Mouse (Mus musculus): ENCODE measurements around the gene Appl1. TPM values are rescaled to one million over a fixed set of nuclear protein-coding genes. Genes with fewer than 3 reads are reported as not detected.

Appl1 gene
- polyA plus RNA-seq, 1 experiment from 2014 or later, result 39.0 TPM

DNA sequence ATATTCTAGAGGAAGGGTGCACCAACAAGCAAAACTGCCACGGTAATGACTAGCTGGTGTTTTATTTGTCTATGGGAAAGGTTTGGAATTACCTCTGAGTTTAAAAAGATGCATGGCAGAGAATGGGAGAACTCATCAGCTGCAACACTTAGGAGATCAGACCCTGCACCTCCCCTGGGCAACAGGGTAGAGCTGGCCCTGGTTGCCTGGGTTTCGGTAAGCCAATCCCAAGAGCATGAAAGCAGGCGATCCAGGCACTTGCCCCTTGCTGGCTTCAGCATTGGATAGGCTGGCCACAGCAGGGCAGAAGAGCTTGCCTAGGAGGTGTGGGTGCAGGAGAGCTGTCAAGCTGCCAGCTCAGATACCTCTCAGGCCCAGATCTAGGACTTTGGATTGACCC lies 8.8 kb upstream of the Appl1 start:
- H3K4me2 ChIP-seq (ENCODE audit: low read length), result no peak overlapping the region
- no peaks in the 10 kb centered on the region for H3K27me3 ChIP-seq (ENCODE audit: control insufficient read depth, insufficient read depth, low read length)
- 91% methylated on average over 3 of the region's 3 CpGs for WGBS
- H3K27ac ChIP-seq (replicated peaks in 1 of 2; ENCODE audit: control insufficient read depth in 1 of 2, insufficient read depth in 1 of 2, low read depth in 2 of 2, low read length in 2 of 2), result no peak overlapping the region
- peaks cover 6% of the 10 kb centered on the region for H3K9me3 ChIP-seq (ENCODE audit: control insufficient read depth, low read length)
- H3K4me3 ChIP-seq (ENCODE audit: control insufficient read depth in 1 of 2, insufficient read depth in 1 of 2, low read depth in 1 of 2, low read length in 2 of 2), result no peak overlapping the region
- H3K36me3 ChIP-seq (ENCODE audit: control insufficient read depth, insufficient read depth, low read length), result no peaks in the 10 kb centered on the region
- no peak for ATAC-seq (ENCODE audit: insufficient number of reproducible peaks, insufficient read depth, low FRiP score, low read depth)
- no peak overlapping the region for H3K9ac ChIP-seq (ENCODE audit: low read length)
- H3K4me1 ChIP-seq (ENCODE audit: control insufficient read depth in 2 of 2, insufficient read depth in 2 of 2, low read length in 2 of 2), result peaks cover 4 to 10% of the 10 kb centered on the region in 2 experiments; a peak in 2 of 4 replicates

DNA sequence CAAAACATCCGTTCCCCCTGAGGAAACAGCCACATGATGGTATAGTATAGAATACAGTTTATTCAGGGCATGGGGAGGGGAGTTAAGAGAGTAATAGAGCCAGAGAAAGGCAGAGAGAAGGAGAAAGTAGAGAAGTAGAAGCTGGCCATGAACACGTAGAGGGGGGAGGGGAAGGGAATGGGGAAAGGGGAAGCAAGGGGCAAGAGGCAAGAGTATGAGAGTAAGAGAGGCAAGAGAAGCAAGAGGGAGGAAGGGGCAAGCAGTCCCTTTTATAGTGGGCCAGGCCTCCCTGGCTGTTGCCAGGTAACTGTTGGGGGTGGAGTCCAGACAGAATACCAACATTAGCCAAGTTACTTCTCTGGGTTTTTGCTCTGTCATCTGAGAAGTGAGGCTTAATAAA lies 6.5 kb upstream of the Appl1 start:
- Histone ChIP-seq H3K27ac (replicated peaks in 1 of 2; ENCODE audit: control insufficient read depth in 1 of 2, insufficient read depth in 1 of 2, low read depth in 2 of 2, low read length in 2 of 2) (no peak overlapping the region), H3K9ac (ENCODE audit: low read length) (no peak overlapping the region), H3K4me3 (ENCODE audit: control insufficient read depth in 1 of 2, insufficient read depth in 1 of 2, low read depth in 1 of 2, low read length in 2 of 2) (no peak overlapping the region), H3K27me3 (ENCODE audit: control insufficient read depth, insufficient read depth, low read length) (no peaks in the 10 kb centered on the region), H3K36me3 (ENCODE audit: control insufficient read depth, insufficient read depth, low read length) (no peaks in the 10 kb centered on the region), H3K9me3 (ENCODE audit: control insufficient read depth, low read length) (peaks cover 6% of the 10 kb centered on the region), H3K4me1 (ENCODE audit: control insufficient read depth in 2 of 2, insufficient read depth in 2 of 2, low read length in 2 of 2) (peaks cover 4 to 10% of the 10 kb centered on the region in 2 experiments; a peak in 2 of 4 replicates), H3K4me2 (ENCODE audit: low read length) (no peak overlapping the region)
- no peak for ATAC-seq (ENCODE audit: insufficient number of reproducible peaks, insufficient read depth, low FRiP score, low read depth)
- 53% methylated on average over 2 of the region's 2 CpGs for WGBS

DNA sequence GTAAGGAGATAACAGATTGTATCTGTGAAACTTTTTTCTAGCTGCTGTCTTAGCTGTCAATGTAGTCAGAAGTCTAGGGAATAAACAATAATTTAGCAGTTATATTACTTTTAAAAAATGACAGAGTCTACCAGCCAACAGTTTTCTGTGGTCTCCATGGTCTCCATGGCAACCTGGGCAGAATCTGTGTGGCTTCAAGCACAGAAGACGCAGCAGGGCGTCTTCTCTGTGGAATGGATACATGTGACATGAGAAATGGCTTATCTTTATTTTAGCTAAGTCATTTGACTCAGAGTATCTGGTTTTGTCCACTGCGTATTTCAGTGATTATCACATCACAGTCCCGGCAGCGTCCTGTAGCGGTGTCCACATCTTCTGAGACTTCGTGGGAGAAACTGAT lies 5.2 kb upstream of the Appl1 start:
- Histone ChIP-seq H3K4me3 (ENCODE audit: control insufficient read depth in 1 of 2, insufficient read depth in 1 of 2, low read depth in 1 of 2, low read length in 2 of 2) (no peak overlapping the region), H3K9ac (ENCODE audit: low read length) (no peak overlapping the region), H3K4me2 (ENCODE audit: low read length) (no peak overlapping the region), H3K27me3 (ENCODE audit: control insufficient read depth, insufficient read depth, low read length) (no peaks in the 10 kb centered on the region), H3K36me3 (ENCODE audit: control insufficient read depth, insufficient read depth, low read length) (no peaks in the 10 kb centered on the region), H3K27ac (replicated peaks in 1 of 2; ENCODE audit: control insufficient read depth in 1 of 2, insufficient read depth in 1 of 2, low read depth in 2 of 2, low read length in 2 of 2) (no peak overlapping the region), H3K9me3 (ENCODE audit: control insufficient read depth, low read length) (peaks cover 6% of the 10 kb centered on the region), H3K4me1 (ENCODE audit: control insufficient read depth in 2 of 2, insufficient read depth in 2 of 2, low read length in 2 of 2) (peaks cover 4 to 11% of the 10 kb centered on the region in 2 experiments; a peak in 2 of 4 replicates)
- 60% methylated on average over 7 of the region's 7 CpGs for WGBS
- no peak for ATAC-seq (ENCODE audit: insufficient number of reproducible peaks, insufficient read depth, low FRiP score, low read depth)

DNA sequence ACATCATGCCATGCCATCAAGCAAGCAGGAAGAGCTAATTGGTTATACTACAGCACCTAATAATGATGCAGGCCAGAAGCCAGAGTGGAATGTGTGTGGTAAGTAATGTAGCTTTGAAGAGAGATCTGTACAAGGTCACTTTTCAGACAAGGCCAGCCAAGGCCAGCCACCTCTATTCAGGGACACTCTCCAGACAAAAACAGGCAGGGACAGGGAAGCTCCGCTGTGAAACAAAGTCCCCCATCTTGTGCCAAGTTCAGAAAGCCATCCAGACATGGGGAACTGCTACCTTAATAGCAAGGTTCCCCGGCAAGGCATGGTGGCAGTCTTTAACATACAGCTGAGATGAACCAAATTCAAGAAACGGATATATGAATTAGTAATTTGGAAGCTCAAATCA lies 4.5 kb upstream of the Appl1 start:
- Histone ChIP-seq H3K27ac (replicated peaks in 1 of 2; ENCODE audit: control insufficient read depth in 1 of 2, insufficient read depth in 1 of 2, low read depth in 2 of 2, low read length in 2 of 2) (peak overlapping the region; percentile 69 to 83), H3K4me2 (ENCODE audit: low read length) (no peak overlapping the region), H3K4me3 (ENCODE audit: control insufficient read depth in 1 of 2, insufficient read depth in 1 of 2, low read depth in 1 of 2, low read length in 2 of 2) (no peak overlapping the region), H3K27me3 (ENCODE audit: control insufficient read depth, insufficient read depth, low read length) (no peaks in the 10 kb centered on the region), H3K9me3 (ENCODE audit: control insufficient read depth, low read length) (no peaks in the 10 kb centered on the region), H3K36me3 (ENCODE audit: control insufficient read depth, insufficient read depth, low read length) (no peaks in the 10 kb centered on the region), H3K9ac (ENCODE audit: low read length) (no peak overlapping the region), H3K4me1 (ENCODE audit: control insufficient read depth in 2 of 2, insufficient read depth in 2 of 2, low read length in 2 of 2) (peaks cover 4 to 13% of the 10 kb centered on the region in 2 experiments; a peak in 2 of 4 replicates)
- ATAC-seq (ENCODE audit: insufficient number of reproducible peaks, insufficient read depth, low FRiP score, low read depth), result no peak
- WGBS, result 52% methylated on average over 3 of the region's 3 CpGs

DNA sequence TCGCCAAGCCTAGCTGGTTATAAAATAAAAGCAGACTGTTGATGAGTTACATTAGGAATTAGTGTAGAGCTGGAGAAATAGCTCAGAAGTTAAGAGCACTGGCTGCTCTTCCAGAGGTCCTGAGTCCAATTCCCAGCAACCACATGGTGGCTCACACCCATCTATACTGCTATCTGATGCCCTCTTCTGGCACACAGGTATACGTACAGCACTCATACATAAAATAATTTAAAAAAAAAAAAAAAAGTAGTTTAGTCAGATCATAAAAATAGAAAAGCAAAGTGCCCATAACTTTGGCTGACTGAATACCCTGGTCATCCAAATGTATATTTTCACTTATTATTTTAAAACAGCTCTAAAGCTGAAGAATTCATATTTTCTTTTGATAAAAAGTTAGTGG lies 2.1 kb upstream of the Appl1 start:
- no peak overlapping the region for H3K9ac ChIP-seq (ENCODE audit: low read length)
- H3K4me2 ChIP-seq (ENCODE audit: low read length), result no peak overlapping the region
- H3K4me1 ChIP-seq (ENCODE audit: control insufficient read depth in 2 of 2, insufficient read depth in 2 of 2, low read length in 2 of 2), result peaks cover 4 to 20% of the 10 kb centered on the region in 2 experiments; a peak in 3 of 4 replicates
- WGBS, result 74% methylated on average over 2 of the region's 2 CpGs
- no peak overlapping the region for H3K27ac ChIP-seq (replicated peaks in 1 of 2; ENCODE audit: control insufficient read depth in 1 of 2, insufficient read depth in 1 of 2, low read depth in 2 of 2, low read length in 2 of 2)
- no peaks in the 10 kb centered on the region for H3K27me3 ChIP-seq (ENCODE audit: control insufficient read depth, insufficient read depth, low read length)
- no peak for ATAC-seq (ENCODE audit: insufficient number of reproducible peaks, insufficient read depth, low FRiP score, low read depth)
- H3K9me3 ChIP-seq (ENCODE audit: control insufficient read depth, low read length), result no peaks in the 10 kb centered on the region
- no peak overlapping the region for H3K4me3 ChIP-seq (ENCODE audit: control insufficient read depth in 1 of 2, insufficient read depth in 1 of 2, low read depth in 1 of 2, low read length in 2 of 2)
- no peaks in the 10 kb centered on the region for H3K36me3 ChIP-seq (ENCODE audit: control insufficient read depth, insufficient read depth, low read length)

DNA sequence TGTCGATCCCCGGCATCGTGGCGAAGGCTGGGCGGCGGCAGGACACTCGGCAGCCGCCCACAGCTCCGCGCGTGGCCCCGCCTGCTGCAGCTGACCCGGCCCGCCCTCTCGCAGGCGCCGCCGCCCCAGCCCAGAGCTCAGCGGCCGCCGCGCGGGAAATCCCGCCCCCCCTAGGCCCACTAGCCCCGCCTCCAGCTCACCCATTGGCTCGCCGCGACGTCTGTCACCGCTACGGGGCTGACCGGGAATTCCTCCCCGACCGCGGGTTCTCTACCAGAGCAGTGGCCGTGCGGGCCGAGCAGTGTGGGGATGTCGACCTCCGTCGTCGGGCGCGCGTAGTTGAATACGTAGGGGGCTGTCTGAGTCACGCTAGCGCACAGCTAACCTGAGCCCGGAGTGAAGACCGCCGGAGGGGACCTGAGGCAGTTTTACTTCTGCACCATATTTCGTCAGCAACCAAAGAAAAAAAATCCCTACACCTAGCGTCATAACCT lies 546 bp downstream of the Appl1 start:
- H3K4me2 ChIP-seq (ENCODE audit: low read length), result peak overlapping the region; percentile 67
- ATAC-seq (ENCODE audit: insufficient number of reproducible peaks, insufficient read depth, low FRiP score, low read depth), result peak; percentile 98
- H3K4me3 ChIP-seq (ENCODE audit: control insufficient read depth in 1 of 2, insufficient read depth in 1 of 2, low read depth in 1 of 2, low read length in 2 of 2), result peak overlapping the region; percentile 95 to 100
- H3K4me1 ChIP-seq (ENCODE audit: control insufficient read depth in 2 of 2, insufficient read depth in 2 of 2, low read length in 2 of 2), result peaks cover 2 to 15% of the 10 kb centered on the region in 2 experiments; a peak in 3 of 4 replicates
- WGBS, result under 1% methylated on average over 52 of the region's 53 CpGs
- peak overlapping the region; percentile 94 for H3K9ac ChIP-seq (ENCODE audit: low read length)
- no peaks in the 10 kb centered on the region for H3K9me3 ChIP-seq (ENCODE audit: control insufficient read depth, low read length)
- H3K36me3 ChIP-seq (ENCODE audit: control insufficient read depth, insufficient read depth, low read length), result no peaks in the 10 kb centered on the region
- H3K27me3 ChIP-seq (ENCODE audit: control insufficient read depth, insufficient read depth, low read length), result no peaks in the 10 kb centered on the region
- peak overlapping the region; percentile 89 to 90 for H3K27ac ChIP-seq (replicated peaks in 1 of 2; ENCODE audit: control insufficient read depth in 1 of 2, insufficient read depth in 1 of 2, low read depth in 2 of 2, low read length in 2 of 2)

DNA sequence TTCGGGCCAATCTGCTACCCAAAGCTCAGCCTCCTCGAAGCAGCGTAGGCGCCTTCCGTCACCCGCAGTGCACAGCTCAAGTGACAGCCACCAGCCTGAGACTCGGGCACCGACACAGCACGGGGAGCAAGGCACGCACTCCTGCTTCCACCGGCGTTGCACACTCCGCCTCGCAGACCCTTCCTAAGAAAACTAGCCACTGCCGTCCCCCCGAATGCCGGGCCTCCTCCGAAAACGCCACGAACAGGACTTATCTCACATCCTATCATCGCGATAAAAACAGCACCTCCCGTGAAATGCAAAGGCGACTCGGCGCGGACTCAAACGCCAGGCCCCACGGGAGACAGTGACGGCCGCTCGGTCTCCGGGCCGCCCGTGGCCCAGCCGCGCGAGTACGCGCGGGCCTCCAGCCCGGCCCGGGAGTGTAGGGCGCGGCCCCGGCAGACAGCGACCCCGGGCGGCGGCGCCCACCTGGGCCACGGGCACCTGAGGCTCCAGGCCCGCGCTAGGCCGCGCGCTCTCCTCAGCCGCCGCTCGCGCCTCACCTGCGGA lies 1.1 kb downstream of the Appl1 start:
- Histone ChIP-seq H3K27ac (replicated peaks in 1 of 2; ENCODE audit: control insufficient read depth in 1 of 2, insufficient read depth in 1 of 2, low read depth in 2 of 2, low read length in 2 of 2) (peak overlapping the region; percentile 89 to 90), H3K9me3 (ENCODE audit: control insufficient read depth, low read length) (no peaks in the 10 kb centered on the region), H3K27me3 (ENCODE audit: control insufficient read depth, insufficient read depth, low read length) (no peaks in the 10 kb centered on the region), H3K4me3 (ENCODE audit: control insufficient read depth in 1 of 2, insufficient read depth in 1 of 2, low read depth in 1 of 2, low read length in 2 of 2) (peak overlapping the region; percentile 95 to 100), H3K9ac (ENCODE audit: low read length) (peak overlapping the region; percentile 94), H3K36me3 (ENCODE audit: control insufficient read depth, insufficient read depth, low read length) (no peaks in the 10 kb centered on the region), H3K4me1 (ENCODE audit: control insufficient read depth in 2 of 2, insufficient read depth in 2 of 2, low read length in 2 of 2) (peaks cover 0 to 10% of the 10 kb centered on the region in 2 experiments; a peak in 2 of 4 replicates), H3K4me2 (ENCODE audit: low read length) (peak overlapping the region; percentile 67)
- WGBS, result under 1% methylated on average over 62 of the region's 62 CpGs
- peak; percentile 82; the same call in 1 of the 2 replicates for ATAC-seq (ENCODE audit: insufficient number of reproducible peaks, insufficient read depth, low FRiP score, low read depth)

Data from heart, embryonic 14.5 days (tissue).